Mouse (Mus musculus): ENCODE data around the gene Ldb3.

- TF ChIP-seq CTCF (IDR thresholded peaks at IDR 0.05; ENCODE audit: control insufficient read depth, insufficient read depth, insufficient replicate concordance, low read depth, low read length) (no peak), POLR2A (IDR thresholded peaks at IDR 0.05; ENCODE audit: control insufficient read depth, low read depth, low read length) (no peak)
Observed at GRCm38 (mm10) chr14:34567697-34568096, 20.8 kb downstream of the Ldb3 start.

Measured in testis, adult 2 months (tissue).